In genomic region chr1:34487383-34487782, GRCm38 (mm10) we compare ENCODE assay signal across 43 mouse cellular contexts. TPM values are rescaled to one million over a fixed set of nuclear protein-coding genes. Genes with fewer than 3 reads are reported as not detected.
DNase-seq lines count a peak whose midpoint lies in the region; TF ChIP-seq lines count a peak whose summit lies in the region.
"Had no signal": no experiment of that assay in that cellular context is flagged by ENCODE, and none has a peak within 500 bp of the region (broad histone marks: within the 10 kb centered on the region; RNA-seq: fewer than 3 reads in every experiment).

No protein-coding gene starts in this region.

- H3K27ac ChIP-seq in layer of hippocampus, adult 2 months: no peak overlapping the region
- no peak overlapping the region for H3K27ac ChIP-seq in bone marrow macrophage, adult 2 months (ENCODE audit: insufficient read depth, low read depth, low read length)
- H3K27ac ChIP-seq: embryonic facial prominence, embryonic 13.5 days; forebrain, embryonic 12.5 days; heart, embryonic 10.5 days; heart, embryonic 15.5 days; hindbrain, embryonic 12.5 days; hindbrain, postnatal 0 days; kidney, postnatal 0 days; limb, embryonic 13.5 days; liver, embryonic 13.5 days; lung, embryonic 15.5 days; neural tube, embryonic 13.5 days had no signal

- TF ChIP-seq CTCF in layer of hippocampus, adult 2 months (conservative IDR thresholded peaks at IDR 0.05): peak; percentile 53
- TF ChIP-seq CTCF in E14TG2a.4 (conservative IDR thresholded peaks at IDR 0.05; ENCODE audit: low read length): peak; percentile 22
- TF ChIP-seq CTCF in bone marrow macrophage, adult 2 months (IDR thresholded peaks at IDR 0.05; ENCODE audit: low read depth, low read length): peak; percentile 26; the same call in 1 of the 2 replicates

- peaks cover 10% of the 10 kb centered on the region for H3K27me3 ChIP-seq in E14TG2a.4 (ENCODE audit: insufficient read depth, low read length)
- H3K27me3 ChIP-seq: heart, embryonic 15.5 days; liver, embryonic 13.5 days; lung, embryonic 15.5 days had no signal

- TF ChIP-seq POLR2A in bone marrow macrophage, adult 2 months (IDR thresholded peaks at IDR 0.05; ENCODE audit: borderline replicate concordance, low read depth, low read length): no peak

- no peak for DNase-seq in layer of hippocampus, adult 2 months (ENCODE audit: low spot score in 2 of 2)
- DNase-seq in layer of hippocampus, adult 18-20 months (ENCODE audit: low spot score in 2 of 2): no peak
- peak; percentile 54 for DNase-seq in 416B (ENCODE audit: low read depth)
- DNase-seq in layer of hippocampus, postnatal 14 days (ENCODE audit: low spot score in 2 of 2): no peak
- DNase-seq in adrenal gland, adult 2 months: no peak
- DNase-seq: adrenal gland, postnatal 25 days; B cell, adult 2 months; cerebellum, adult 18-20 months; cerebellum, postnatal 10 days; forebrain, postnatal 0 days; gastrocnemius, postnatal 14 days; kidney, adult 8-10 months; kidney, postnatal 4 days; layer of hippocampus, adult 9-11 months; liver, embryonic 13.5 days; right cerebral cortex, postnatal 25 days; thymus, adult 18-20 months; thymus, postnatal 36 days had no signal

- no peak overlapping the region for H3K4me3 ChIP-seq in layer of hippocampus, adult 2 months
- no peak overlapping the region for H3K4me3 ChIP-seq in E14TG2a.4 (replicated peaks; ENCODE audit: low read length)
- H3K4me3 ChIP-seq in bone marrow macrophage, adult 2 months (ENCODE audit: insufficient read depth, low read length): no peak overlapping the region
- H3K4me3 ChIP-seq: embryonic facial prominence, embryonic 13.5 days; erythroblast, embryonic 14.5 days; forebrain, embryonic 12.5 days; heart, embryonic 10.5 days; heart, embryonic 15.5 days; hindbrain, embryonic 12.5 days; limb, embryonic 13.5 days; liver, embryonic 13.5 days; lung, embryonic 15.5 days; myocyte; neural tube, embryonic 13.5 days had no signal

- H3K9me3 ChIP-seq in E14TG2a.4 (ENCODE audit: low read length): no peaks in the 10 kb centered on the region; the same call in 1 of the 2 replicates
- H3K9me3 ChIP-seq: embryonic facial prominence, embryonic 13.5 days; forebrain, embryonic 12.5 days; heart, embryonic 10.5 days; heart, embryonic 15.5 days; hindbrain, embryonic 12.5 days; limb, embryonic 13.5 days; liver, embryonic 13.5 days; lung, embryonic 15.5 days; neural tube, embryonic 13.5 days had no signal

- no peaks in the 10 kb centered on the region for H3K36me3 ChIP-seq in E14TG2a.4 (ENCODE audit: insufficient read depth, low read length)
- H3K36me3 ChIP-seq: embryonic facial prominence, embryonic 13.5 days; forebrain, embryonic 12.5 days; heart, embryonic 10.5 days; heart, embryonic 15.5 days; hindbrain, embryonic 12.5 days; limb, embryonic 13.5 days; liver, embryonic 13.5 days; lung, embryonic 15.5 days; neural tube, embryonic 13.5 days had no signal

- H3K4me1 ChIP-seq in E14TG2a.4 (replicated peaks; ENCODE audit: low read depth, low read length): peaks cover 10% of the 10 kb centered on the region
- H3K4me1 ChIP-seq in bone marrow macrophage, adult 2 months (ENCODE audit: control insufficient read depth, insufficient read depth, low read length): peaks cover 18% of the 10 kb centered on the region

RNA-seq across cellular contexts. Expression of gene Prss39, which starts 10.8 kb away (rescaled TPM):
- total RNA-seq in layer of hippocampus, adult 2 months (2021): not detected
- total RNA-seq in layer of hippocampus, adult 18-20 months (2021): not detected
- polyA plus RNA-seq in bone marrow macrophage, adult 2 months (2012; ENCODE audit: insufficient read depth, insufficient read length, missing spikeins): not detected in 2 replicates
- total RNA-seq in layer of hippocampus, postnatal 14 days (2021): not detected
- not detected for total RNA-seq in adrenal gland, adult 2 months (2021)
- not detected in 2 replicates for polyA plus RNA-seq in adrenal gland, adult 2 months (2012; rRNA removed)
- total RNA-seq: adrenal gland, postnatal 25 days; common myeloid progenitor, adult 5-6 weeks; forebrain, postnatal 0 days; gastrocnemius, postnatal 14 days; heart, postnatal 25 days; hindbrain, postnatal 0 days; left cerebral cortex, adult 8-10 months; left cerebral cortex, postnatal 36 days; megakaryocyte, adult 5-6 weeks; midbrain, postnatal 0 days had no signal
- polyA plus RNA-seq: brain, embryonic 14.5 days; embryonic facial prominence, embryonic 13.5 days; erythroblast, embryonic 14.5 days; forebrain, embryonic 12.5 days; forebrain, postnatal 0 days; heart, embryonic 10.5 days; heart, embryonic 15.5 days; hindbrain, embryonic 12.5 days; hindbrain, postnatal 0 days; intestine, embryonic 16.5 days; kidney, postnatal 0 days; limb, embryonic 13.5 days; liver, embryonic 13.5 days; lung, embryonic 15.5 days; midbrain, embryonic 11.5 days; midbrain, postnatal 0 days; myocyte; neural tube, embryonic 13.5 days; stomach, embryonic 16.5 days had no signal

RNA-seq across cellular contexts. Expression of gene Ptpn18, which starts 27.8 kb away (rescaled TPM):
- 1 to 10 TPM; 5.0 to 6.3 TPM for total RNA-seq in layer of hippocampus, adult 2 months (2021)
- total RNA-seq in layer of hippocampus, adult 18-20 months (2021): 1 to 10 TPM; 2.8 to 4.6 TPM
- 145 and 150 TPM in 2 replicates for polyA plus RNA-seq in bone marrow macrophage, adult 2 months (2012; ENCODE audit: insufficient read depth, insufficient read length, missing spikeins)
- 1 to 10 TPM; 3.4 to 5.2 TPM for total RNA-seq in layer of hippocampus, postnatal 14 days (2021)
- total RNA-seq in adrenal gland, adult 2 months (2021): 1 to 10 TPM; 2.8 to 3.3 TPM
- 71.5 and 109 TPM in 2 replicates for polyA plus RNA-seq in adrenal gland, adult 2 months (2012; rRNA removed)

RNA-seq across cellular contexts. Expression of gene Imp4, which starts 47.7 kb away (rescaled TPM):
- 10 to 100 TPM; 34.5 to 36.6 TPM for total RNA-seq in layer of hippocampus, adult 2 months (2021)
- total RNA-seq in layer of hippocampus, adult 18-20 months (2021): 10 to 100 TPM; 37.9 to 39.0 TPM
- 35.3 and 40.9 TPM in 2 replicates for polyA plus RNA-seq in bone marrow macrophage, adult 2 months (2012; ENCODE audit: insufficient read depth, insufficient read length, missing spikeins)
- 10 to 100 TPM; 25.0 to 28.5 TPM for total RNA-seq in layer of hippocampus, postnatal 14 days (2021)
- 10 to 100 TPM; 60.7 to 76.7 TPM for total RNA-seq in adrenal gland, adult 2 months (2021)
- 36.1 and 38.1 TPM in 2 replicates for polyA plus RNA-seq in adrenal gland, adult 2 months (2012; rRNA removed)

RNA-seq across cellular contexts. Expression of gene Ccdc115, which starts 47.9 kb away (rescaled TPM):
- total RNA-seq in layer of hippocampus, adult 2 months (2021): 10 to 100 TPM; 19.2 to 20.3 TPM
- 10 to 100 TPM; 16.7 to 17.8 TPM for total RNA-seq in layer of hippocampus, adult 18-20 months (2021)
- 44.1 and 44.5 TPM in 2 replicates for polyA plus RNA-seq in bone marrow macrophage, adult 2 months (2012; ENCODE audit: insufficient read depth, insufficient read length, missing spikeins)
- total RNA-seq in layer of hippocampus, postnatal 14 days (2021): 10 to 100 TPM; 19.7 to 19.9 TPM
- 10 to 100 TPM; 13.5 to 16.6 TPM for total RNA-seq in adrenal gland, adult 2 months (2021)
- polyA plus RNA-seq in adrenal gland, adult 2 months (2012; rRNA removed): 14.0 and 16.6 TPM in 2 replicates

RNA-seq across cellular contexts. Expression of gene Cfc1, which starts 48.1 kb away (rescaled TPM):
- under 1 TPM in 1 of 2 experiments, not detected in 1; 0.36 TPM for total RNA-seq in layer of hippocampus, adult 2 months (2021)
- not detected for total RNA-seq in layer of hippocampus, adult 18-20 months (2021)
- polyA plus RNA-seq in bone marrow macrophage, adult 2 months (2012; ENCODE audit: insufficient read depth, insufficient read length, missing spikeins): not detected in 2 replicates
- total RNA-seq in layer of hippocampus, postnatal 14 days (2021): not detected
- not detected for total RNA-seq in adrenal gland, adult 2 months (2021)
- polyA plus RNA-seq in adrenal gland, adult 2 months (2012; rRNA removed): not detected in 2 replicates
- total RNA-seq: adrenal gland, postnatal 25 days; common myeloid progenitor, adult 5-6 weeks; forebrain, postnatal 0 days; gastrocnemius, postnatal 14 days; granulocyte monocyte progenitor cell, adult 5-6 weeks; heart, postnatal 25 days; left cerebral cortex, adult 8-10 months; left cerebral cortex, postnatal 36 days; megakaryocyte, adult 5-6 weeks; midbrain, postnatal 0 days had no signal
- polyA plus RNA-seq: erythroblast, embryonic 14.5 days; forebrain, embryonic 12.5 days; heart, embryonic 15.5 days; hindbrain, embryonic 12.5 days; intestine, embryonic 16.5 days; liver, embryonic 13.5 days; midbrain, embryonic 11.5 days; myocyte; neural tube, embryonic 13.5 days had no signal
